Mouse (Mus musculus) v-Abl transformed pro-B cells (cell line): ENCODE data around the gene Rnf157.

ENCODE experiments used
- in situ Hi-C, 2 experiments: fragments of 400-800 bp; cut with MboI; formaldehyde crosslinking; loops; one replicate each; pipeline ENCODE4 v1.15.1; 2025; ENCODE audit not compliant: unreplicated experiment in 2 of 2

The Rnf157 gene

GRCm38 (mm10) chr11:116412904-116413630 is at the start of gene Rnf157:
Gene Rnf157, minus strand, starts transcription at chr11:116413032.
- in situ Hi-C loops = no loop called here

DNA sequence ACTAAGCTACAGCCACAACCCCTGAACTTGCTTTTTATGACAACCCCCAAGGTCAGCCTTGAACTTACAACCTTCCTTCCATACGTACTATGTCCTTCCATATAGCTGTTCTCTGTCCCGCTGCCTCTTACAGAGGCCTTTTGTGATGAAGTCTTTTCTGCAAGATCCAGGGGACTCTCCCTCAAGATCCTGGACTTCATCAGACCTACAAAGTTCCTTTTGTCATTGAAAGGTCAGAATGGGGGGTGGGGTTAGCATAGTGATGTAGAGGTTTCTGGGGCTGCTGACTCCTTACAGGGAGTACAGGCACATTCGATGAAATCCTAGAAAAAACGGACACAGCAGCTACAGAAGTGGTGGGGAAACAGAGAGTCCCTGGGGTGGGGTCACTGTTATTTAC is 47.0 kb upstream of the Rnf157 start:
- in situ Hi-C loops = loop anchor here (5.0 to 10.0 kb wide), 5 partner anchors 237 to 735 kb away; partner anchors contain the start of genes Recql5 (in 1 of the 2), Sap30bp (in 1 of the 2) and Smim6 (in 1 of the 2)

DNA sequence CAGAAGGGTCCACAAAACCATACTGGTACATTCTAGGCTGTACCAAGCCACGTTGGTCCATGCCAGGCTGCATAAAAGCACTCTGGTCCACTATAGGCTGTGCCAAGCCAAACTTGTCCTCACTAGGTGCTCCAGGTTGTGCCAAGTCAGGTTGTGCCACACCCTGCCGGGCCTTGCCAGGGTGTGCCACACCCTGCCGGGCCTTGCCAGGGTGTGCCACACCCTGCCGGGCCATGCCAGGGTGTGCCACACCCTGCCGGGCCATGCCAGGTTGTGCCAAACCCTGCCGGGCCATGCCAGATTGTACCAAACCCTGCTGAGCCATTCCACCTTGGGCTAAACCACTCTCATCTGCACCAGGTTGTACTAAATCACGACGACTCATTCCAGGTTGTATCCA is 43.4 kb upstream of the Rnf157 start:
- in situ Hi-C loops = loop anchor here (5.0 to 10.0 kb wide), 3 partner anchors 234 to 541 kb away; partner anchors contain the start of gene Smim6 (in 1 of the 2)

- in situ Hi-C loops = loop anchor here (10.0 kb wide), 2 partner anchors 309 to 539 kb away; partner anchors contain the start of gene Smim6 (in 1 of the 2)
Measured at GRCm38 (mm10) chr11:116453889-116454288, 41.1 kb upstream of the Rnf157 start.

DNA sequence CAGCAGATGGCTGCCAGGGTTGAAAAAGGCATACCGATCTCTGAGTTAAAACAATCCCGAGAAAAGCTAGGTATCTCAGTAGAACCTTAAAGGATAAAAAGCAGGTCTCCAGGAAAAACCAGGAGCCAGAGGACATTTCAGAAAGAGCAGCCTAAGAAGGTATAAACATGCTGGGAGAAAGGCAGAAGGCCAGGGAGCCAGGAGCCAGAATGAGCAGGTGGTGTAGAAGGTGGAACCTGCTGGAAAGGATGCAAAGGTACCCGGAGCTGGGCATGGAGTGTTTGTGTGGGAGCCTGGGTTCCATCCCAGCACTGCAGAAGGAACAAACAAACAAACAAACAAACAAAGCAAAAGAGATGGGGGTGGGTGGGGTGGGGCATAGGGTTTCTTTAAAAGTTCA is 36.5 kb upstream of the Rnf157 start:
- in situ Hi-C loops = loop anchor here (5.0 kb wide), 3 partner anchors 52 to 227 kb away; no protein-coding TSS in a partner anchor

GRCm38 (mm10) chr11:116447822-116448221 is 35.0 kb upstream of the Rnf157 start:
- in situ Hi-C loops = loop anchor here (5.0 kb wide), 3 partner anchors 51 to 226 kb away; no protein-coding TSS in a partner anchor

DNA sequence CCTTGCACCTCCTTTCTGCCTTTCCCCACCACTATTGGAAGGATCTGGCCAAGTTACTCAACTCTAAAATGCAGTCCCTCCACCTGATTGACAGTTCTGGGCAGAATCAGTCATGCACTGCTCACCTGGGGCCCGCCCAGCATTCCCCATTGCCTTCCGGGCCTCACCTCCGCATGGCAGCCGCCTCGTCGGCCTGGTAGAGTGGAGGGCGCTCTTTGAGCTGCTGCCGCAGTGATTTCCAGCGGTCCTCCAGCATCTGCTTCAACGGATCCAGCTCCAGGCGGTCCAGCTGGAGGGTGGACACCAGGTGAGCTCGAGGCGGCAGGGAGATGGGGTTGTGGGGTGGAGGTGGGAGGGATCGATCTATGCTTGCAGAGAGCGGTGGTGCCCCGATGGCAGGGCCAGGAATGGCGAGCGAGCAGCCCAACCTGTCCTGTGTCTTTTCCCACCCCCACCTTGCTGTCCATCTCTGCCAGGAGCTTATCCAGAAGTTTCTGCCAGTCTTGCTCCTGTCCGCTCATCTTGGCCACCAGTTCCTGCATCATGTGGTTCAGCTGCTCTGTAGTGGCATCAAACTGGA is 33.6 kb upstream of the Rnf157 start:
- in situ Hi-C loops = loop anchor here (5.0 kb wide), 3 partner anchors 49 to 224 kb away; no protein-coding TSS in a partner anchor

- in situ Hi-C loops = loop anchor here (5.0 kb wide), 3 partner anchors 48 to 223 kb away; no protein-coding TSS in a partner anchor
Measured at GRCm38 (mm10) chr11:116445596-116446307, 32.9 kb upstream of the Rnf157 start.

- in situ Hi-C loops = loop anchor here in 1 of 2 experiments (5.0 kb wide), 1 partner anchor 127 kb away; no protein-coding TSS in a partner anchor
Measured at GRCm38 (mm10) chr11:116443935-116444334, 31.1 kb upstream of the Rnf157 start.

GRCm38 (mm10) chr11:116443311-116443710 is 30.5 kb upstream of the Rnf157 start:
- in situ Hi-C loops = loop anchor here in 1 of 2 experiments (5.0 kb wide), 1 partner anchor 126 kb away; no protein-coding TSS in a partner anchor

DNA sequence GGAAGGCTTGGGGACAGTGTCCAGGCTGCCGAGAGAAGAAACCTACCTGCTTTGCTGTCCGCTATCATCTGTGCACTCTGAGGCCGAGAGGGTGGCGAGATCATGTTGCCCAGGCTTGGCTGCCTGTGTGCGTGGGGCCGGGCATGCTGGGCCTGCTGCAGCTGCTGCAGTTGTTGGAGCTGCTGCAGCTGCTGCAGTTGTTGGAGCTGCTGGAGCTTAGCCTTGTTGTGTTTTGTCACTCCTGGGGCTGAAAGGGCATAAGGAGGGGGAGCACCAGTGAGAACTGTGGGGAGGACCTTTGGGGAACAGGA is 30.0 kb upstream of the Rnf157 start:
- in situ Hi-C loops = loop anchor here in 1 of 2 experiments (5.0 kb wide), 1 partner anchor 126 kb away; no protein-coding TSS in a partner anchor

- in situ Hi-C loops = loop anchor here in 1 of 2 experiments (5.0 kb wide), 1 partner anchor 125 kb away; no protein-coding TSS in a partner anchor
Measured at GRCm38 (mm10) chr11:116442129-116442866, 29.5 kb upstream of the Rnf157 start.

DNA sequence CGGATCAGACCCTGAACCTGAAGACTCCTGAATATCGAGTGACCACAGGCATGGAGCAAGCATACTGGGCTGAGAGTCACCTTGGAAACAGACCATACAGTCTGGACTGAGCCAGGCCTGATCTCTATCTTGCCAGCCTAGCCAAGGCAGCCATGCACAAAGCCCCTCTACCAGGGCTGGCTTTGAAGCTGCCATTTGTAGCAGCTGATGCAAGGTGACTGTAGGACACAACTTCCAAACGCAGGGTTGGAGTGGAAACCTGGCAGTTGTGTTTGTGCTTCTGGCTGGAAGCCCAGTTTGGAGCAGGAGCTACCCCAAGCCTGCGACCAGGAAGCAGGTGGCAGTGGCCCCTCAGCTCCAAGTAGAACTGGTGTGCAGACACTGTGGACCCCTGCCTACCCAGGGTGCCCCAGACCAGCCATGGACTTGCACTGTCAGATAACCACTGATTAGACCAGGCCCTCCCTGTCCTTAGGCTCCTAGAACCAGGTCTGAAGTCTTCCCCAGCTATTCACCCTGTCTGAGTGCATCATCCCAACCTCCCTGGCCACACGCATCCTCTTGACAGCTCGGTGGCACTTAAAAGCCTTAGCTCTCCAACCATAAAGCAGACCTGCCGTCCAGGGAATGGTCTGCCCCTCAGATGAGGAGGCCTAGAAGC is 27.7 kb upstream of the Rnf157 start:
- in situ Hi-C loops = loop anchor here in 1 of 2 experiments (5.0 kb wide), 1 partner anchor 123 kb away; no protein-coding TSS in a partner anchor

DNA sequence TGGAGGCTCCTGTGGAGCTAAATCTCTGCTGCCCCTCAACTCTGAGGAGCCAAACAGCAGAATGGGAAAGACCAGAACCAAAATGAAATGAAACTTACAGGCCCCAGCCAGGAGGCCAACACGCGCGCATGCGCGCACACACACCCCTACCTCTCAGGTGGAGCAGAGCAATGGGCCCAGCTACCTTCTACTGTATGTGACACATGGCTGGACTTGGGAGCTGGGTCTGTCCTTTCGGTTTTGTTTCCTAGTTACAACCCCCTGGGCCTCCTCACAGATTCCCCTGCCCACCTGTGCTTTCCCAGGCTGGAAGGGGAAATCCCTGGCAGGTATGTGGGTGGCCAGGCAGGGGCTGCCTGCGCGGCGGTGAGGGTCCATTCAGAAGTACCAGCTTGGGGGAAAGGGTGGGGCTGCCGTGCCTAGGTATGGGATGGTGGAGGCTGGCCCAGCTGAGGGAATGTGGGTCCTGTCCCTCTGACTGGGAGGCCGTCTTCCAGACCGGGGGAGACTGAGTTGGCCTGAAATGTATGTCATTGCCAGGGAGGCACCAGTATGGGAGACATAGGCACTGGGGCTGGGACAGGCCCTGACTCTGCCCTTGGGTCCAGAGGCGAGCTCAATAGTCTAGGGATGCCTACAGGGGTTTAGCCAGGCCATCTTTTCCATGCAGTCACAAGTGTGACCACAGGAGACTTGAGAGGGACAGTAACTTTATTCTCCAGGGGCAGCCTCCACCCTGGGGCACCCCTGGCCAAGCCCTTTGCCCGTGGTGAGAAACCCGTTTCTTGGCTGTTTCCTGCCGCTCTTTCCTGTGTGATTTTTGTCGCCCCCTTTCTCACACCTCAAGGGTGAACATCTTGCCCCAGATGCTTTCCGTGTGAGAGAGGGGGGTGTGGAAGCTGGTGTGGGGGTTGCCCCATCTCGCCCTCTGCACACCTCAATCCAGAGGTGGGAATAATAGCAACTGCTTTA is 26.7 kb upstream of the Rnf157 start:
- in situ Hi-C loops = loop anchor here in 1 of 2 experiments (5.0 kb wide), 1 partner anchor 122 kb away; no protein-coding TSS in a partner anchor

- in situ Hi-C loops = no loop called here
Measured at GRCm38 (mm10) chr11:116437541-116437940, 24.7 kb upstream of the Rnf157 start.

DNA sequence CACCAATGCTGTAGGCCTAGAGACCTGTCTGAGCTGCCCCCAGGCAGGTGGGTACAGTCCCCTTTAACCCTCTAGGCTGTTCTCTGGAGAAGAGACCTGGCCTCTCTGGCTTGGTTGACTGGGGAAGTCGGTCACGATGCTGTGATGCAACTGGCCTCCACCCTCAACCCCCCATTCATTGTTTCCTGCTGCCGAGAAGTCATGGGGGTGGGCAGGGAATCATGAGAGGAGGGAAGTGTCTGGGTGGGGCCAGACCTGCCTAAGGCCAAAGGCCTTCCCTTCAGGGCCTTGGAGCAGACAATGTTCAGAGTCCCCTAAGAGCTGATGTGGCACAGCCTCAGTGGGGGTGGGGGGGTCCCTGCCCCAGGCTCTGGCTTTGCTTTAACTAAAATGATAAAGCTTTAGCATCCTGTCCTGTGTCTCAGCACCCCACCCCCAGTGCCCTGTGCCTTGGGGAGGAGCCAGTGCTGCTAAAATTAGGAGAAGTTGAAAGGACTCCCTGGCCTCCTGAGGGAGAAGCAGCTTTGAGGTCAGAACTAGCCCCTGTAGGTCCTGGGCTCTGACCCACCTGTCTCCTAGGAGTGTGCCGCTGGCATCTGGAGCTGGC is 24.0 kb upstream of the Rnf157 start:
- in situ Hi-C loops = no loop called here

GRCm38 (mm10) chr11:116435992-116436724 is 23.3 kb upstream of the Rnf157 start:
- in situ Hi-C loops = no loop called here
